Mouse (Mus musculus) CD8-positive naive resting alpha-beta T cell, adult 2 months (primary cell): ENCODE data around the gene Zcchc10.
"Not testable (repeated sequence)": the region's sequence is repeated elsewhere in the genome, so short reads cannot be mapped to it uniquely, and the experiment has no call there.

Experiments
- DNase-seq, 2 experiments: peaks; one replicate each; pipeline ENCODE4 v3.0.0; 2022; ENCODE audit warnings: low read depth in 2 of 2, low spot score in 2 of 2

The Zcchc10 gene

GRCm38 (mm10) chr11:53324512-53324968 is at the start of gene Zcchc10:
Gene Zcchc10, plus strand, starts transcription at chr11:53324679.
- peak; percentile 78 to 86 for DNase-seq

GRCm38 (mm10) chr11:53275358-53275757 is 49.1 kb upstream of the Zcchc10 start:
- no peak for DNase-seq

GRCm38 (mm10) chr11:53278411-53278810 is 46.1 kb upstream of the Zcchc10 start:
- no peak for DNase-seq

- no peak for DNase-seq
Observed at GRCm38 (mm10) chr11:53285885-53286284, 38.6 kb upstream of the Zcchc10 start.

- DNase-seq, result not testable (repeated sequence)
Observed at GRCm38 (mm10) chr11:53290187-53290586, 34.3 kb upstream of the Zcchc10 start.

- DNase-seq, result no peak
Observed at GRCm38 (mm10) chr11:53290871-53291270, 33.6 kb upstream of the Zcchc10 start.

GRCm38 (mm10) chr11:53294441-53294840 is 30.0 kb upstream of the Zcchc10 start:
- DNase-seq, result no peak

- no peak for DNase-seq
Observed at GRCm38 (mm10) chr11:53296880-53297279, 27.6 kb upstream of the Zcchc10 start.

GRCm38 (mm10) chr11:53297947-53298860 is 26.3 kb upstream of the Zcchc10 start:
- DNase-seq, result no peak

GRCm38 (mm10) chr11:53299551-53300329 is 24.7 kb upstream of the Zcchc10 start:
- DNase-seq, result peak; percentile 23 to 54

- DNase-seq, result peak; percentile 96 to 98
Observed at GRCm38 (mm10) chr11:53300330-53301166, 23.9 kb upstream of the Zcchc10 start, which contains the start of gene Hspa4. Gene Hspa4, minus strand, starts transcription at chr11:53300457.

GRCm38 (mm10) chr11:53301167-53301515 is 23.3 kb upstream of the Zcchc10 start:
- no peak for DNase-seq

GRCm38 (mm10) chr11:53304044-53304840 is 20.2 kb upstream of the Zcchc10 start:
- DNase-seq, result no peak

GRCm38 (mm10) chr11:53306965-53307364 is 17.5 kb upstream of the Zcchc10 start:
- no peak for DNase-seq

GRCm38 (mm10) chr11:53307558-53308065 is 16.9 kb upstream of the Zcchc10 start:
- DNase-seq, result no peak

- no peak for DNase-seq
Observed at GRCm38 (mm10) chr11:53308251-53308864, 16.1 kb upstream of the Zcchc10 start.

GRCm38 (mm10) chr11:53308884-53309310 is 15.6 kb upstream of the Zcchc10 start:
- DNase-seq, result no peak

GRCm38 (mm10) chr11:53311385-53311784 is 13.1 kb upstream of the Zcchc10 start:
- DNase-seq, result no peak

GRCm38 (mm10) chr11:53312823-53313222 is 11.7 kb upstream of the Zcchc10 start:
- not testable (repeated sequence) for DNase-seq
